Mouse (Mus musculus) heart, postnatal 0 days (tissue): ENCODE results near the gene Fkbp5. TPM values are rescaled to one million over a fixed set of nuclear protein-coding genes. Genes with fewer than 3 reads are reported as not detected.
A peak's percentile ranks its signal among the peaks of the same experiment; 100 is the strongest.

ENCODE experiments used
- ATAC-seq: fragments of 200-750 bp; cut with Nextera tagmentation; 2 replicates; pipeline ENCODE4 v1.8.0; 2017; ENCODE audit warnings: low read depth, moderate number of reproducible peaks, moderate library complexity; ENCODE audit not compliant: insufficient read depth
- DNase-seq: peaks from one replicate; pipeline ENCODE4 v3.0.0-alpha.2; 2016; ENCODE audit warnings: low spot score
- H3K27ac ChIP-seq: fragments of 300-500 bp; sonication (generic); 2 replicates; pipeline ENCODE4 v1.5.1; 2014; ENCODE audit warnings: low read depth, mild to moderate bottlenecking
- H3K27me3 ChIP-seq: fragments of 300-500 bp; sonication (generic); 2 replicates; pipeline ENCODE4 v1.6.1; 2014; ENCODE audit warnings: low read length, mixed read lengths; ENCODE audit not compliant: control insufficient read depth, insufficient read depth
- H3K36me3 ChIP-seq: fragments of 300-500 bp; sonication (generic); replicated peaks from 2 replicates; pipeline ENCODE4 v1.6.1; 2014; ENCODE audit warnings: low read length, mixed read lengths; ENCODE audit not compliant: control insufficient read depth, insufficient read depth
- H3K4me1 ChIP-seq: fragments of 300-500 bp; sonication (generic); 2 replicates; pipeline ENCODE4 v1.6.1; 2014; ENCODE audit warnings: antibody characterized with exemption; ENCODE audit not compliant: control insufficient read depth, insufficient read depth
- H3K4me2 ChIP-seq: fragments of 300-500 bp; sonication (generic); 2 replicates; pipeline ENCODE4 v1.6.1; 2014; ENCODE audit warnings: low read depth, mild to moderate bottlenecking, low read length, moderate library complexity
- H3K4me3 ChIP-seq: fragments of 300-500 bp; sonication (generic); 2 replicates; pipeline ENCODE4 v1.5.1; 2014; ENCODE audit warnings: low read depth, low read length
- H3K9ac ChIP-seq: fragments of 300-500 bp; sonication (generic); replicated peaks from 2 replicates; pipeline ENCODE4 v1.6.1; 2014; ENCODE audit warnings: low read depth, low read length, mixed read lengths
- H3K9me3 ChIP-seq: fragments of 300-500 bp; sonication (generic); replicated peaks from 2 replicates; pipeline ENCODE4 v1.6.1; 2016; ENCODE audit warnings: low read length; ENCODE audit not compliant: control insufficient read depth
- CTCF ChIP-seq: IDR thresholded peaks from 2 replicates; pipeline ENCODE4 v1.5.1; 2016; ENCODE audit warnings: antibody characterized with exemption, control low read depth, low read depth
- EP300 ChIP-seq: IDR thresholded peaks from 2 replicates; pipeline ENCODE4 v1.6.1; 2016; ENCODE audit warnings: antibody characterized with exemption, low read depth
- WGBS: fragments of 180-500 bp; shearing (Covaris S2); extraction: QIAGEN DNeasy Blood & Tissue Kit; methylation state at CpG from one replicate; pipeline ENCODE4 v1.1.7; 2014; 5-methylcytosine and 5-hydroxymethylcytosine counted together
- polyA plus RNA-seq: library from polyadenylated mRNA; unstranded; fragments of >200 nt; fragmentation: Nextera tagmentation; extraction: Ambion mirVana; gene quantifications from 2 replicates; pipeline ENCODE4 v1.2.1, GENCODE M21; 2015
- total RNA-seq: library from RNA; depleted of rRNA; stranded (reverse); fragments of >200 nt; gene quantifications from 2 replicates; pipeline ENCODE4 v1.2.3, GENCODE M21; 2014; ENCODE audit warnings: low replicate concordance

Fkbp5 gene
- total and polyA plus RNA-seq, 2 experiments from 2014 or later = 8.3 to 19.4 TPM

DNA sequence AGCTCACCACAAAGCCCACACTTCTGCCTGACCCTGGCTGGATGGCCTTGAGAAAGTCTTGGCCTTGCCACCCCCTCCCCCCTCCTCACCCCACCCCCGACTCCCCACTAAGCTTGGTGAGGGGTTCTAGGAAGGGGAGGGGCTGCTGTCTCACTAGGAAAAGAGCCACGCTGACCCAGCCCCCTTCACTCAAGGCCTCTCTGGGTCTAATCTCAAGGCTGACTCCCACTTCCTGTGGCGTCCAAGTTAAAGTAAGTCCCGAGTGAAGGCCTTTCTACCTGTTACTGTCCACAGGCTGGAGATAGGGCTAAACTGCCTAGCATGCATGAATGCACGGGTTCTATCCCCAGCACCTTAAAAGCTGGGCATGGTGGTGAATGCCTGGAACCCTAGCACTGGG, 9.8 kb downstream of the Fkbp5 start:
- DNase-seq = no peak
- Histone ChIP-seq H3K27me3 (no peaks in the 10 kb centered on the region), H3K9ac (no peak overlapping the region; the same call in 1 of the 2 replicates), H3K9me3 (no peaks in the 10 kb centered on the region), H3K36me3 (no peaks in the 10 kb centered on the region), H3K27ac (peak overlapping the region; percentile 49), H3K4me1 (peaks cover 17% of the 10 kb centered on the region), H3K4me3 (no peak overlapping the region), H3K4me2 (no peak overlapping the region)
- no peak for TF ChIP-seq CTCF
- no peak for TF ChIP-seq EP300
- WGBS = 32% methylated on average over 5 of the region's 5 CpGs
- no peak for ATAC-seq

DNA sequence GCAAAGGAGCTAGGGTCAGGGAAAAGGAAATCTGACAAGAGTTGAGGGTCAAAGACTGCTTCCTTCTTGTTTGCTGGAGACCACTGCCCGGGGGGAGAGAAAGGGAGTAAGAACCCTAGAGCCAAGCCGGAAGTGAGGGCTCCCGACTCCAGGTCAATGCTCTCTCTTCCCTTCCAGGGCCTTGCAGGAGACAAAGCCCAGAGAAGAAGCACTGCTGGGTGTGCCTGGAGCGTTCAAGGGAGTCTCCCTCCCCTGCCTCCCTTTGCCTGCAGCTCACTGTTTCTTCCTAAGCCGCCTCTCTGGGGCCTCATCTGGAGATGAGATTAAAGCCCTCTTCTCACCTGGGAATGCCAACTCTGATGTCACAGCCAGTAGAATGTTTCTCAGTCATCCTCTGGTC, 10.4 kb downstream of the Fkbp5 start:
- Histone ChIP-seq H3K9ac (no peak overlapping the region; the same call in 1 of the 2 replicates), H3K4me2 (no peak overlapping the region), H3K27ac (peak overlapping the region; percentile 49; the same call in 1 of the 2 replicates), H3K9me3 (no peaks in the 10 kb centered on the region), H3K4me1 (peaks cover 11% of the 10 kb centered on the region), H3K27me3 (no peaks in the 10 kb centered on the region), H3K4me3 (no peak overlapping the region), H3K36me3 (no peaks in the 10 kb centered on the region)
- ATAC-seq (no peak), DNase-seq (no peak)
- no peak for TF ChIP-seq CTCF
- no peak for TF ChIP-seq EP300
- 27% methylated on average over 5 of the region's 5 CpGs for WGBS

DNA sequence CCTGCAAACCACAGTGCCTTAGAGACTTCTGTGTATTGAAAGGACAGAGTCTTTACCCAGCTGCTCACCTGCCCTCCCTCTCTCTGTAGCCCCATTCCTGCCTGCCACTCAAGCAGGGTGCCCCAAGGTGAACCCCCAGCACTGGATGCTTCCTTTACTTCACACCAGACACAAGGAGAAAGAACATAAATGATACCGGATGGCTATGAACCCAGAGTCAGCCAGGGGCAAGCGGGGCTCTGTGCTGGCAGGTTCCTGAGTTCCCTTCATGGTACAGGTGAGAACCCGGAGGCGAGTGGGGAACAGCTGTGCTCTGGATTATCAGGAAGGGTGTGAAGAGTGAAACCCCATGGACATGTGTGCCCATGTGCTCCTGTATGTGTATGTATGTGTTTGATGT, 11.7 kb downstream of the Fkbp5 start:
- no peak overlapping the region for H3K4me2 ChIP-seq
- H3K4me1 ChIP-seq = peaks cover 6% of the 10 kb centered on the region; the same call in 1 of the 2 replicates
- no peak for ATAC-seq
- no peak overlapping the region for H3K4me3 ChIP-seq
- WGBS = 89% methylated on average over 4 of the region's 4 CpGs
- H3K9ac ChIP-seq = no peak overlapping the region
- DNase-seq = no peak
- no peak for TF ChIP-seq CTCF
- TF ChIP-seq EP300 = no peak
- H3K36me3 ChIP-seq = no peaks in the 10 kb centered on the region
- no peak overlapping the region for H3K27ac ChIP-seq
- no peaks in the 10 kb centered on the region for H3K9me3 ChIP-seq
- H3K27me3 ChIP-seq = no peaks in the 10 kb centered on the region

DNA sequence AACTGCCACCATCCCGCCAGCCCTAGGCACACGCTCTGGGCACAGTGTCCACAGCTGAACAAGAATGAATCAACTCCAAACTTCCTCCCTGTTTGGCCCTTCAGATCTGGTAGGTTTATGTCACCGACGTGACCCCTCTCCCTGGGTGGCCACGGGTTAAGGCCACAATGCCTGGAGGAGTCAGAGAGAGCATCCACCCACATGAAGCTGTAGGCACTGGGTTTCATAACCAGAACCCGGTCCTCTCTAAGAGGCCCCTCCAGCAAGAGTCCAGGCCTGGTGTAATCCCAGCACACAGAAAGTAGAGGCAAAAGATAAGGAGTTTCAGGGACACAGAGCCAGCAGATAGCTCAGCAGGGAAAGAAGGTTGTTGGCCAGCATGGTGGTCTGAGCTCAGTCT, 13.1 kb downstream of the Fkbp5 start:
- no peak overlapping the region for H3K27ac ChIP-seq
- WGBS = 77% methylated on average over 6 of the region's 6 CpGs

DNA sequence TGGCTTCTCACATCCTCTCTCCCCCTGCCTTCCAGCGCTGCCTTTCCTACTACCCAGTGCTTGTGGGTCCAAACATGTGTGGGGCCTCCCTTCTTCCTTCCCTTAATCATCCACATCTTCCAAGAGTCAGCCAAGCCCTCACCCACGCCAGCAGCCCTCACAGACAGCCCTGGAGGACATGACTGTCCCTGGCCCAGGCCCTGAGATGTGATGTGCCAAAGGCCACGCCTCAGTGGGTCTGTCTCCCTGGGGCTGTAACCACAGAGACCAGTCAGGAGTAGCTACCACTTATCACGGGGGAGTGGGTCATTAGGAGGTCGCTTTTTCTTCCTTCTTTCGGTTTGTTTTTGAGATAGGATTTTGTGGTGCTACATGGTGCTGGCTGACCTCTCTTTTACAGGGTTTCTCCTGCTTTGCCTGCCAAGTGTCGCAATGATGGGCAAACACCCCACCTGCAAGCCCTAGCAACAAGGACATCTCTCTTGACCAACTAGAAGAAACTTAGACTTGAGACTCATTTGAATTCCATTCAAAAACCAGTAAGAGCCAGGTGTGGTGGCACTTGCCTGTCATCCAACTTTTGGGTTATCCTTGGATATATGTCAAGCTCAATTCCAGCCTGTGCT, 15.0 kb downstream of the Fkbp5 start:
- Histone ChIP-seq H3K36me3 (no peaks in the 10 kb centered on the region), H3K27ac (no peak overlapping the region), H3K27me3 (no peaks in the 10 kb centered on the region), H3K4me2 (no peak overlapping the region), H3K9me3 (0 out of 2 replicates have a peak, but pooled peaks cover 5% of the 10 kb centered on the region), H3K4me1 (no peaks in the 10 kb centered on the region), H3K9ac (no peak overlapping the region), H3K4me3 (no peak overlapping the region)
- no peak for ATAC-seq
- 41% methylated on average over 7 of the region's 7 CpGs for WGBS
- TF ChIP-seq CTCF (no peak), EP300 (no peak)
- no peak for DNase-seq

More for the DNA sequence above, 13.1 kb downstream of the Fkbp5 start:
- 0 out of 2 replicates have a peak, but pooled peaks cover 5% of the 10 kb centered on the region for H3K9me3 ChIP-seq
- H3K4me1 ChIP-seq = peaks cover 4% of the 10 kb centered on the region; the same call in 1 of the 2 replicates
- ATAC-seq (no peak), DNase-seq (no peak)
- H3K4me3 ChIP-seq = no peak overlapping the region
- no peak overlapping the region for H3K9ac ChIP-seq
- H3K4me2 ChIP-seq = no peak overlapping the region
- TF ChIP-seq EP300 (no peak), CTCF (no peak)
- no peaks in the 10 kb centered on the region for H3K36me3 ChIP-seq
- no peaks in the 10 kb centered on the region for H3K27me3 ChIP-seq

DNA sequence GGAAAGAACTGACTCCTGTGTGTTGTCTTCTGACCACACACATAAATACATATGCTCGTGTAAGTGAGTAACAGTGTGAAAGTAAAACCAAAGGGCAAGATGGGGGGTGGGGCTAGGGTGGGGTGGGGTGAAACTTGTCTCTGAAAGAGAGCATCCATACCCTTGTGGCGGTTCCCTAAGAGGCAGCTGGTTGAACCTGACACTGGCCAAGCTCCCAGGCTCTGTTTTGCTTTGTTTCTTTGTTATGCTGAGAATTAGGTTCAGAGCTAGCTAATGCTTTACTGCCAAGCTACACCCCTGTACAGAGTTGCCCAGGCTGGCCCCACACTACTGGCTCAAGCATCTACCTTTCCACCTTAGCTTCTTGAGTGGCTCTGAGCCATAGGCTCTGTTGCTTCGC, 16.9 kb downstream of the Fkbp5 start:
- no peaks in the 10 kb centered on the region for H3K27me3 ChIP-seq
- no peak overlapping the region for H3K4me2 ChIP-seq
- no peaks in the 10 kb centered on the region for H3K4me1 ChIP-seq
- H3K9ac ChIP-seq = no peak overlapping the region
- DNase-seq (no peak), ATAC-seq (no peak)
- H3K9me3 ChIP-seq = 0 out of 2 replicates have a peak, but pooled peaks cover 5% of the 10 kb centered on the region
- no peak for TF ChIP-seq CTCF
- no peak for TF ChIP-seq EP300
- no peaks in the 10 kb centered on the region for H3K36me3 ChIP-seq
- H3K4me3 ChIP-seq = no peak overlapping the region
- H3K27ac ChIP-seq = no peak overlapping the region
- 75% methylated on average over 3 of the region's 3 CpGs for WGBS
